Mouse (Mus musculus) olfactory bulb, adult 2 months (tissue): ENCODE results near the gene 1700113H08Rik.

Source experiments
- CTCF ChIP-seq: fragments of 200-500 bp; IDR thresholded peaks from 2 replicates; pipeline ENCODE4 v1.5.1; 2012; ENCODE audit warnings: low read depth, mild to moderate bottlenecking, low read length, moderate library complexity; ENCODE audit not compliant: insufficient read depth
- POLR2A ChIP-seq: fragments of 200-500 bp; IDR thresholded peaks from 2 replicates; pipeline ENCODE4 v1.6.1; 2012; ENCODE audit warnings: mild to moderate bottlenecking, low read depth, low read length, moderate library complexity; ENCODE audit not compliant: insufficient read depth

- no peak for TF ChIP-seq POLR2A
- no peak for TF ChIP-seq CTCF
Observed at GRCm38 (mm10) chr10:87012087-87012486, 45.8 kb upstream of the 1700113H08Rik start.
